Mouse (Mus musculus) heart, embryonic 11.5 days (tissue): ENCODE results near the gene Plekha6. TPM values are rescaled to one million over a fixed set of nuclear protein-coding genes. Genes with fewer than 3 reads are reported as not detected.

Source experiments
- ATAC-seq: fragments of 200-750 bp; cut with Nextera tagmentation; replicated peaks from 2 replicates; pipeline ENCODE4 v1.8.0; 2017; ENCODE audit warnings: moderate library complexity; ENCODE audit not compliant: insufficient number of reproducible peaks, low FRiP score, low TSS enrichment
- H3K27ac ChIP-seq: fragments of 300-500 bp; sonication (generic); 2 replicates; pipeline ENCODE4 v1.5.1; 2014; ENCODE audit warnings: mild to moderate bottlenecking, low read depth, low read length
- H3K27me3 ChIP-seq: fragments of 300-500 bp; sonication (generic); 2 replicates; pipeline ENCODE4 v1.6.1; 2014; ENCODE audit warnings: mild to moderate bottlenecking, low read length, mixed read lengths; ENCODE audit not compliant: control insufficient read depth, insufficient read depth
- H3K36me3 ChIP-seq: fragments of 300-500 bp; sonication (generic); 2 replicates; pipeline ENCODE4 v1.6.1; 2014; ENCODE audit warnings: mild to moderate bottlenecking, low read length, moderate library complexity, mixed read lengths; ENCODE audit not compliant: control insufficient read depth, insufficient read depth
- H3K4me1 ChIP-seq: fragments of 300-500 bp; sonication (generic); 2 replicates; pipeline ENCODE4 v1.6.1; 2014; ENCODE audit warnings: low read length; ENCODE audit not compliant: control insufficient read depth, insufficient read depth
- H3K4me2 ChIP-seq: fragments of 300-500 bp; sonication (generic); 2 replicates; pipeline ENCODE4 v1.6.1; 2014; ENCODE audit warnings: mild to moderate bottlenecking, moderate library complexity
- H3K4me3 ChIP-seq: fragments of 300-500 bp; sonication (generic); 2 replicates; pipeline ENCODE4 v1.5.1; 2014; ENCODE audit warnings: low read depth, low read length
- H3K9ac ChIP-seq: fragments of 300-500 bp; sonication (generic); 2 replicates; pipeline ENCODE4 v1.6.1; 2014; ENCODE audit warnings: mild to moderate bottlenecking, low read depth, low read length, moderate library complexity
- H3K9me3 ChIP-seq: fragments of 300-500 bp; sonication (generic); replicated peaks from 2 replicates; pipeline ENCODE4 v1.6.1; 2016; ENCODE audit warnings: low read length; ENCODE audit not compliant: control insufficient read depth
- WGBS: fragments of 180-500 bp; shearing (Covaris S2); extraction: QIAGEN DNeasy Blood & Tissue Kit; methylation state at CpG from one replicate; pipeline ENCODE4 v1.1.7; 2014; ENCODE audit not compliant: insufficient replicate concordance; 5-methylcytosine and 5-hydroxymethylcytosine counted together
- polyA plus RNA-seq: library from polyadenylated mRNA; unstranded; fragments of >200 nt; fragmentation: Nextera tagmentation; extraction: Ambion mirVana; gene quantifications from 2 replicates; pipeline ENCODE4 v1.2.1, GENCODE M21; 2014

Plekha6 gene
- polyA plus RNA-seq, 1 experiment from 2014 or later, result 13.6 TPM

GRCm38 (mm10) chr1:133152213-133152612 is 11.8 kb upstream of the Plekha6 start:
- Histone ChIP-seq H3K9ac (no peak overlapping the region), H3K36me3 (no peaks in the 10 kb centered on the region), H3K27ac (no peak overlapping the region), H3K4me1 (no peaks in the 10 kb centered on the region), H3K4me2 (no peak overlapping the region), H3K27me3 (no peaks in the 10 kb centered on the region), H3K4me3 (no peak overlapping the region), H3K9me3 (0 out of 2 replicates have a peak, but pooled peaks cover 3% of the 10 kb centered on the region)
- no peak for ATAC-seq
- WGBS, result 73% methylated on average over 3 of the region's 3 CpGs

- Histone ChIP-seq H3K4me3 (no peak overlapping the region), H3K9me3 (no peaks in the 10 kb centered on the region), H3K27me3 (peaks cover 5% of the 10 kb centered on the region; the same call in 1 of the 2 replicates), H3K27ac (no peak overlapping the region), H3K4me2 (no peak overlapping the region), H3K36me3 (no peaks in the 10 kb centered on the region), H3K4me1 (0 out of 2 replicates have a peak, but pooled peaks cover 3% of the 10 kb centered on the region), H3K9ac (no peak overlapping the region)
- 77% methylated on average over 6 of the region's 6 CpGs for WGBS
- no peak for ATAC-seq
Observed at GRCm38 (mm10) chr1:133155270-133155669, 8.7 kb upstream of the Plekha6 start.

GRCm38 (mm10) chr1:133159128-133159564 is 4.9 kb upstream of the Plekha6 start:
- WGBS, result 47% methylated on average over 7 of the region's 7 CpGs
- H3K4me2 ChIP-seq, result peak overlapping the region; percentile 20
- no peaks in the 10 kb centered on the region for H3K36me3 ChIP-seq
- peaks cover 36% of the 10 kb centered on the region for H3K27me3 ChIP-seq
- no peak overlapping the region for H3K4me3 ChIP-seq
- ATAC-seq, result no peak
- H3K9ac ChIP-seq, result no peak overlapping the region
- no peaks in the 10 kb centered on the region for H3K9me3 ChIP-seq
- no peak overlapping the region for H3K27ac ChIP-seq
- H3K4me1 ChIP-seq, result 0 out of 2 replicates have a peak, but pooled peaks cover 3% of the 10 kb centered on the region

GRCm38 (mm10) chr1:133161559-133161958 is 2.5 kb upstream of the Plekha6 start:
- 0 out of 2 replicates have a peak, but pooled peaks cover 3% of the 10 kb centered on the region for H3K4me1 ChIP-seq
- no peaks in the 10 kb centered on the region for H3K9me3 ChIP-seq
- 69% methylated on average over 4 of the region's 4 CpGs for WGBS
- H3K9ac ChIP-seq, result no peak overlapping the region
- H3K36me3 ChIP-seq, result no peaks in the 10 kb centered on the region
- no peak for ATAC-seq
- H3K27me3 ChIP-seq, result peaks cover 54% of the 10 kb centered on the region
- H3K27ac ChIP-seq, result no peak overlapping the region
- H3K4me2 ChIP-seq, result no peak overlapping the region
- no peak overlapping the region for H3K4me3 ChIP-seq

GRCm38 (mm10) chr1:133162046-133162445 is 2.0 kb upstream of the Plekha6 start:
- Histone ChIP-seq H3K4me1 (0 out of 2 replicates have a peak, but pooled peaks cover 3% of the 10 kb centered on the region), H3K4me2 (no peak overlapping the region), H3K9ac (no peak overlapping the region), H3K27me3 (peaks cover 58% of the 10 kb centered on the region), H3K4me3 (no peak overlapping the region), H3K9me3 (no peaks in the 10 kb centered on the region), H3K27ac (no peak overlapping the region), H3K36me3 (no peaks in the 10 kb centered on the region)
- ATAC-seq, result no peak
- 56% methylated on average over 10 of the region's 10 CpGs for WGBS

GRCm38 (mm10) chr1:133162981-133163380 is 1.0 kb upstream of the Plekha6 start:
- Histone ChIP-seq H3K27me3 (peaks cover 66% of the 10 kb centered on the region), H3K4me2 (no peak overlapping the region; the same call in 1 of the 2 replicates), H3K4me1 (0 out of 2 replicates have a peak, but pooled peaks cover 3% of the 10 kb centered on the region), H3K4me3 (no peak overlapping the region), H3K9me3 (no peaks in the 10 kb centered on the region), H3K36me3 (no peaks in the 10 kb centered on the region), H3K9ac (no peak overlapping the region), H3K27ac (no peak overlapping the region)
- no peak for ATAC-seq
- 54% methylated on average over 8 of the region's 8 CpGs for WGBS

GRCm38 (mm10) chr1:133164591-133165011 is 591 bp downstream of the Plekha6 start:
- 2% methylated on average over 10 of the region's 10 CpGs for WGBS
- Histone ChIP-seq H3K9ac (peak overlapping the region; percentile 65), H3K36me3 (no peaks in the 10 kb centered on the region), H3K27me3 (peaks cover 69% of the 10 kb centered on the region), H3K4me3 (peak overlapping the region; percentile 64), H3K4me1 (no peaks in the 10 kb centered on the region), H3K9me3 (no peaks in the 10 kb centered on the region), H3K27ac (no peak overlapping the region), H3K4me2 (peak overlapping the region; percentile 94)
- no peak for ATAC-seq

- Histone ChIP-seq H3K9ac (no peak overlapping the region), H3K4me3 (peak overlapping the region; percentile 64; the same call in 1 of the 2 replicates), H3K4me2 (peak overlapping the region; percentile 94; the same call in 1 of the 2 replicates), H3K4me1 (no peaks in the 10 kb centered on the region), H3K36me3 (no peaks in the 10 kb centered on the region), H3K27ac (no peak overlapping the region), H3K9me3 (no peaks in the 10 kb centered on the region), H3K27me3 (peaks cover 74% of the 10 kb centered on the region)
- WGBS, result 30% methylated on average over 11 of the region's 11 CpGs
- no peak for ATAC-seq
Observed at GRCm38 (mm10) chr1:133165111-133165510, 1.1 kb downstream of the Plekha6 start.
